Mouse (Mus musculus) urinary bladder, postnatal 14 days (tissue): Measurements from ENCODE around the gene Gins2.
A peak's percentile ranks its signal among the peaks of the same experiment; 100 is the strongest.

Experiments used
- DNase-seq: peaks from one replicate; pipeline ENCODE4 v3.0.0; 2021; ENCODE audit warnings: low spot score

Gins2 gene

DNA sequence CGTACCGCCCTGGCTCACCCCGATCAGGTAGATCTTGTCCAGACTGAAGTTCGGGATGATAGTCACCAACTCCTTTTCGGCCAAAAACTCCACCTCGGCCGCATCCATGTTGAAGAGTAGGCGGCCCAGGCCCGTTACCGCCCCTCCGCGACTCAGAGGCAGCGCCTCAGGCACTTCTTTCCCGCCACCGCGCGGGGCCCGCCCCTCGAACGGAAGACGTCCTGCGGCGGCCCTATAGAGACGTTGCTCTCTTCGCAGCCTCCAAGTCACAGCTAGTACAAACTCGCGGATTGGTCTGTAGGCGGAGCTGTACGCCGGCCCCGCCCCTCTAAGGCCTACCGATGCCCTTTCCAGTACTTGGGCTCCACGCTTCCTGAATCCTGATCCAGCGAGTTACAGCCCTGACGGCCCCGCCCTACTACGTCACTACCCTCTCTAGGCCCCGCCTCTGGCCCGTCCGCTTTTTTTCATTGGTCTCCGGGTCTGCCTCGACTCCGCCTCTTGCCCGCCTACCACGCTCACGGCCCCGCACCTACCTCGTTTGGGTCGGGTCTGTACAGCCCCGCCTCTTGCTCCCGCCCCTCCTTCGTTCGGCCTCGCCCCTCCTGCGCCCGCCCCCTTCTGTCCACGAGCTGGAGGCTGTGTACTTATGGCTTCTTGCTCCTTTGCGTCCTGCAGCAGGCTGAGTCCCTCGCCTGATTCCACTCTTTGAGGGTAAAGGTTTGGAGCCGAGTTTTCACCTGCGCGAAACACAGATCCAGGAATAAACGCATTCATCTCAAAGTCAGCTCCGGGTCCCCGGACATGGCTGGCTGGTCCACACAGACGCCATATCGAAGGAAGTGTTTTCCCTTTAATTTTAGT lies at the start of gene Gins2:
Gene Gins2, minus strand, starts transcription at position 397 of the 864 bp plus-strand sequence.
- DNase-seq = peak; percentile 99

DNA sequence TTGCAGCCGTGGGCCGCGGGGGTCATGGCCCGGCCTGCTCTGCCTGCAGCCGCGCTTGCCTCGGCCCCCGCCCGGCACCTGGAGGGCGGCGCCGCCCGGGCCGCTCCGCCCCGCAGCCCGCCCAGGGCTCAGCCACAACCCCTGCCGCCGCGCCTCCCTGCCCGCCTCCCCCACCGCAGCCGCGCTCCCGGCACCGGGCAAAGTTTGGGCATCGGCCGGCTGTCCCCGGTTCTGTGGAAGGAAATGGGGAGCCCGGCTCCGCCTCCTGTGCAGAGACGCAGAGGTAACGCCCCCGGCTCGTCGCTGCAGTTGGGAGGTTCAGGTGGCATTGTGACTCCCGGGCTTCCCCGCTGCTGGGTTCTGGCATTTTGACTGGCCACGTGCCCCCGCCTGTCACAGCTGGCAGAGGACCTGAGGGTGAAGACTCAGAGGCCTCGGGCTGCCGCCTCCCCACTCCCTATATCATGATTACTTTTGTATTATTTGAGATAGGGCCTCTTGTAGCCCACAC lies 45.3 kb upstream of the Gins2 start:
- DNase-seq = peak; percentile 53

DNA sequence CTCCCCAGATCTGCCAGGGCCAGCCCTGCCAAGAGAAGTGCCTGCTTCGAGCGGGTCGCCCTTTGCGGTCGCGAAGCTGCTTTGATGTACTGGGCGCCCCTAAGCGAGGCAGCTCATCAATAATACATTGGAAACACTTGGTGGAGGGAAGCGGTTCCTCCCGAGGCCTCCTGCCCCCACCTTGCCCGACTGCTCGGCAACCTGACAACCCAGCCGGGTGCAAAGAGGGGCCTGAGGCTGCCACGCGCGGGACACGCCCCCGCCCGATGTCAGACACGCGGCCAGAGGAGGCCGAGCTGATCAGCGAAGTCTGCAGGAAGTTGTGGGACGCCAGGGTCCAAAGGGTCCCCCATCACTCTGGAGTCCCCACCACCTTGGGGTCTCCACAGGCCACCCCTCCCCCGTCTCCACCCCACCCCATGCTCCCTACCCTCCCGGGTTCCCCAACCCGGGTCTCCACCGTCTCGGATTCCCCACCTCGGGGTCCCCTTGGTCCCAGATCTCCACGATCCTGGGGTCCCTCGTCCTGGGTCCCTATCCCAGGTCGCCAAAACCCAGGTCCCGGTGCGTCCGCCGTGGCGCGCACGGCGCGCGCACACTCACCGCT lies 44.7 kb upstream of the Gins2 start:
- DNase-seq = no peak

DNA sequence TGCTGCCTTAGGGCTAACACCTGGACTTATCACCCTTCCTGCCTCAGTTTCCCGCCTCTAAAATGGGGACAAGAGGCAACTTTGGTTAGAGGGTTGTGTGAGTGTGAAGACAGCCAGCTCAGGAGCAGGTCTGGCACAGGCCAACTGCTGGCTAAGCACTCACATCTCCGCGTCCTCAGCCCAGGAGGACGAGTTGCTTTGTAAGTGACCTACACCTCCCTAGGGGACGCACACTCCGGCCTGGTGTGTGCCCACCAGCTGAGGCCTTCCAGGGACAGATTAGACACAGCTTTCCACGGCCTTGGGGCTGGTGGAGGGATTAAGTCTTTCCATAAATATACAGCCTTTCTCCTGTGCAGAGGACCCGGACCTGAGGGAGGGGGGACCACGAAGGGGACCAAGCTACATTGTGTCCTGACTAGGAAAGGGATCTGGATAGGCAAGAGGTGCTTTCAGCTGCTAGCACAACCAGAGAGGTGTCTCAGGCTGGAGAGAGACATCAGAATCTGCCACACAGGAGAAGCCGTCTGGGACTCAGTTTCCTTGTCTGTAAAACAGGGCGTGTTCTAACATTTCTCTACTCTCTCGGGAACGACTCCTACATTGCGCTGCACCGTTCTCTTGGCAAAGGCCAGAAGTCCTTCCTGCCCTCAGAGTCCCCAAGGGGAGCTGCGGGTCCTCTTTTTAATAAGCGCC lies 44.0 kb upstream of the Gins2 start:
- no peak for DNase-seq

DNA sequence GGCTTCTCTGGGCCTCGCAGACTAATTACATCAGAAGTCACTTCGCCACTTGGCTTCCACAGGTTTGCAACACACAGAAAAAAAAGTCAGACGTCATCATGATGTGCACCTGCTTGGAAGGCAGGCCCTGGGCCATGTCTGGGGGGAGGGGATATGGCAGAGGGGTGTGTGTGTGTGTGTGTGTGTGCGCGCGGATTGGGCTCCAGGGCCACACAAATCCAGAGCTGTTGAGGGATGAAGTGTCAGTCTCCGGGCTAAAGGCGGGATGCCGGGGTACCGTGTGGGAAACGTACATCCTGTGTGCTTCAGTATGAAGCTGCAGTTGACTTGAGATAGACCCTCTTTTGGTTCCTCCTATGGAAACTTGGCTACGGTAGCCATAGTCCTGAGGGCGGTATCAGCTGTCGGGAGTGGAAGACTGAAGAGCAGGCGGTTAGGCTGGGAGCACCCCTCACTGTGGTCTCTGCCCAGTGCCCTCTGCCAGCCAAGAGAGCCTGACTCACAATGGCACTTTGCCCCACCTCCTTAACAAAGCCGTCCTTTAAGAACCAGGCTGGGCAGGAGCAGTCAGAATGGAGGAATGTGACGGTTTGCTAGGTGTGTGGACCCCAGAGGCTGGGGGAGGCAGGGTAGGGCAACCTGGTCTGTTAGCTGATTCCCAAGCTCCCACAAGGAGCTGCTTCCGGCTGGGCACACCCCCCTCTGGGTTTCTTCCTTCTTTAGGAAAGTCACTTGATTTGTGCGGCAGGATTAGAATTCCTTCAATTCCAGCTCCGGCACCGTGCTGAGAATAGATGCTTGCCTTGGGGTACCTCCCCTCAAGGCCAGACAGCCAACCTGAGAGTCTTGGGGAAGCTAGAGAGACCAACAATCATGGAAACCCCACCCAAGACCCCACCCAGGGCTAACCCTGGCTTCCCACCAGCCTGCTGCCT lies 42.6 kb upstream of the Gins2 start:
- no peak for DNase-seq

DNA sequence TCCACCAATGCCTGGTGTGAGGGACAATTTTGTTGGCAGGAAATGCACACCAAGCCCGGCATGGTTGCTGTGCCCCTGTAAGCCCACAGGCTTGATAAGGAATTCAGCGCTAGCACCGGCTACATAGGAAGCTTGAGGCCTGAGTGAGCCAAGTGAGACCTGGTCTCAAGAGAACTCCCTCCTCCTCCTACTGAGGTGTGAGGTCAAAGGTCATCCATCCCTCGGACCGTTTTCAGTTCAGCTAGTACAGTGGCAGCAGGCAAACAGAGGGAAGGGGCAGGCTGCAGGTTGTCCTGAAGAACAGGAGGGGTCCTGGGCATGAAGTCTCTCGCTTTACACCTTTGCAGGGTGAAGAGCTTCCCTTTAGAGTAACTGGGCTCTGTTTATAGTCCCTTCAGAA lies 41.7 kb upstream of the Gins2 start:
- no peak for DNase-seq

DNA sequence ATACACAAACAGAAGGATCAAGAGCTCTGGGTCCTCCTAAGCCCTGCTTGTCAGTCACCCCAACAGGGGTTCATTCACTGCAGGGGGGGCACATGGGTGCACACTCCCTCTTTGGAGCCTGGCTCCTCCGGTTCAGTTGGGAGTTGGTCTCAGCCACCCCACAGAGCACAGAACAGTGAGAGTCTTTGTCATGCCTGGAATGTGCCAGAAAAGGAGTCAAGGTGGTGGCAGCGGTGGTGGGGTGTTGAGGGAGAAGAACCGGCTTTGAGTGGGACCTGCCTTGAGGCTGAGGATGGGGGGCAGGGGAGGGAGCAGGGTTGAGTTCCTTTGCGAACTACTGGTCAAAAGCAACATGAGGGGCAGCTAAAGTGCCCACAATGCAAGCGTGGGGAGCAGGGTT lies 40.9 kb upstream of the Gins2 start:
- DNase-seq = no peak

DNA sequence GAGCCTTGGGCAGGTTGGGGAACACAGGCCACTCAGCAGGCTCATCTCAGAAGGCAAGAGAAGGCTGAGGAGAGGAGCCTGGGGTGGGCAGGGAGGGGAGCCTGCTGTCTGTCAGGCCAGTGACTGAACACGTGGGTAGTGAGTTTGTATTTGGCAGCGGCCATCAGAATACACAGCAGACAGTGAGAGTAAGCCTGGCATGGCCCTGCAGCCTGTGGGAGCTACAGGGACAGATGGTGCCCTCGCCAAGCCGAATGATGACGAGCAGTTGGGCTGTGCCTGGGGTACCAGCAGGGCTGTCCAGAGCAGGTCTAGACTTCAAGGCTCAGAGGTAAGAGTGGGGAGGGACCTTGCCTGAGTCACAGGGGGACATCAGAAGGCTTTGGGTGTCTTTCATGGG lies 38.2 kb upstream of the Gins2 start:
- DNase-seq = no peak

DNA sequence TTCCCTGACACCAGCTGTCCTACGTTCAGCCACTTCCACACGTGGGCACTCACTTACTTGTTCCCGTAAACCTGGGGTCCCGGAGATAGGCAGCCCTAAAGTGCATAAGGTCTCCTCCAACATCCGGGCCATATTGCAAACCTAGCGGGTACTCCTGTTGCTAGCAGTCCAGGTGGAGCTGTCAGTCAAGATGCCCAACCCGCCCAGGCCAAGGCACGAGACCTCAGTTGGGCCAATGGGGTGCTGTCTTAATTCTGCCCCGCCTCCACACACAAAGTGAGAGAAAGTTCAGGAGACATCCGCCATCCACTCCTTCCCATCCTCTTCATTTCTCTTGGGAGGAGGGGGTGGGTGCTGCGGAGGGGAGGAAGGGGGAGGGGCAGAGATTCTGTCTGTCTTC lies 37.4 kb upstream of the Gins2 start:
- no peak for DNase-seq

DNA sequence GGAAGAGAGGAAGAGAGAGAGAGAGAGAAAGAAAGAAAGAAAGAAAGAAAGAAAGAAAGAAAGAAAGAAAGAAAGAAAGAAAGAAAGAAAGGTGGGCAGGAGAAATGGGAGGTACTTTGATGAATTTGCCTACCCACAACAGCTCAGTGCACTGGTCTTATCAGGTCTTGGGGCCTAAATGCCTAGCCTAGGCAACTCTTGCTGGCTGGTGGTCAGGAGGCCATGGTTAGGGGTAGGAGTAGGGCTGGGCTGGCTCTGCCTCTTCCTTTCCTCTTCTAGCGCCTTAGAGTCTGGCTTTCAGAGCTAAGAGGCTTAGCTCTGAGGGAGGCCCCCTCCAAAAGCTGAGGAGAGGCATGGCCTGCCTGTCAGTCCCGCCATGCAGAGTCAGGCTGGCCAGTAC lies 34.5 kb upstream of the Gins2 start:
- DNase-seq = no peak

DNA sequence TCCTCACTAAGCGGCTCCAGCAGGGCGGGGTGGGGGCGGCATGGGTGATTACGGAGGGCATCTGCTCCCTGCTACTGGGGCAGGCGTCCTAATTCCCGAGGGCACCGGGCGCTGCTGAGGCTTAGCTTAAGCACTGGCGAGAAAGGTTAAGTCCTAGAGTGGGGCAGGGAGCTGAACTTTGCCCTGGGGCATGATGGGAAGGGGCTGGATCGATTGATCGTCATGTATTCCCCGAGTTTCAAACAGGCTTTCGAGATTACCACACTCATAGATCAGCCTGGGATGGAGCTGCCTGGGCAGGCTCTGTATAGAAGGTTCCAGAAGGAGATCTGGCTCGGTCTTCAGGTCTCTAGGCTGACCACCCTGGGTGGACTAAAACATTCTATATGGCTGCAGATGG lies 33.1 kb upstream of the Gins2 start:
- DNase-seq = no peak

DNA sequence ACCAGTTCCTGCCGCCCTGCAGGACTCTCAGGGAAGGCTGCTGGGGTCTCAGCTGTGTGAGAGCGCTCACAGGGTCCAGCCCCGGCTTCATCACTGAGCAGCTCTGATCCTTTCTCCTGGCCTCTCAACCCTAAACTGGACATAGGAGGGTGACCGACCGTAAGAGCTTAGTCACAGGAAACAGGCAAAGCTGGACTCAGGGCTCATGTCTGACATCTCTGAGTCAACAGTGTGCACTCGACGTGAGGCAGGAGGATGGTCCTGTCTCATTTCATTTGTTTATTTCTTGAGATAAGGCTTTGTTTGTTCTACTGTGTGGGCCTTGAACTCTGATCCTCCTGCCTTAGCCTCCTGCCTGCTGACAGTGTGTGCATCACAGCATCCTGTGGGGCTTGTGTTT lies 31.3 kb upstream of the Gins2 start:
- no peak for DNase-seq

DNA sequence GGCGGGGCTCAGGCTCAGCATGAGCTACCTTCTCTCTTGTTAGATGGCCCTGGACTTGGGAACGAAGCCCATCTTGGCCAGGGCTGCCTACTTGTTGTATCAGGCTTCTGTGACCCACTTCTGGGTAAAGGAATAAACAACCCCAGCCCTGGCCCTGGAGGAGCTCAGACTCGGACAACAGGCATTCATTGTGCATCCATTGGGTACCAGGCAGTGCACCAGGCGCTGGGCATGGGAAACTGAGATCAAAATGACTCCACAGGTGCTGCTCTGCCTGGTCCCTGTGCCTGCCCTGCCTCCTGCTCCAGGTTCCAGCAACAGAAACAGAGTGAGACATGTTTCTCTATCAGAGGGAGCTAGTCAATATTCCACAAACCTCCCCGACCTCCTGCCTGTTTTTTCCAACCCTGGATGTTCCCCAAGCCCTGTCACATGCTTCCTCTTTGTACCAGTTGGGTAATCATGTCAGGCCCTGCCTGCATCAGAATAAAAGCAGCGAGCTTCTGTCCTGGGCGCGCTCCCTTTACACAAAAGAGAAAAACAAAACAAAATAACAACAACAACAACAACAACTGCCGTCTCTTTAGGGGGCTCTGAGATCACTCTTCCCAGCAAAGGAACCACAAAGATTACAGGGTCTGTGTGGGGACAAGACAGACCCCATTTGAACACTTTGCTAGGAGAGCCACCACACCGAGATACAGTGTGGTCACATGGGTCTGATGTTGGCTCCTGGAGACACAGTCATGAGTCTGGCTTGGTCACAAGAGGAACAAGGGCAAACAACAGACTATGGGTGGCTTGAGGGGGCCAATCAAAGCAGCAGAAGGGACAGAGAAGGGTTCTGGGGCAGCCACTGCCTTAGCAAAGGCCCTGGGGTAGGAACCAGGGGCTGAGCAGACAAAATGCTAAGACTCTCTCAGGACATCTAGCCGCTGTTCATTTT lies 30.4 kb upstream of the Gins2 start:
- no peak for DNase-seq

DNA sequence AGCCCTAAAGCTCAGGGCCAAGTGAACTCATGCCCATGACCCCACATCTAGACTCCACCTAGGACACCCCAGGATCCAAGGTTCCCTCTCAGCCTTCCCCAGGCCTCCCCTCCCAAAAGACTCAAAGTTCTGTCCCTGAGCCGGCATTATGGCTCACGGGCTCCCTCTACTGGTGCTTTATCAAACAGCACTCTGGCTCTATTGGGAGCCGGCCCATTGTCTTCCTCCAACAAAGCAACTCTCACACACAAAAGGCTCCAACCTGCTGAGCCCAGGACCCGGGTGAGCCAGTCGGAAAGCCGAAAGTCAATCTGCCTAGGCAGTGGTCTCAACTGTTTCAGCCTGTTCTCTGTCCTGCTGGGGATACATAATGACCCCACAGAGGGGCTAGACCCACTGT lies 29.0 kb upstream of the Gins2 start:
- peak; percentile 64 for DNase-seq

DNA sequence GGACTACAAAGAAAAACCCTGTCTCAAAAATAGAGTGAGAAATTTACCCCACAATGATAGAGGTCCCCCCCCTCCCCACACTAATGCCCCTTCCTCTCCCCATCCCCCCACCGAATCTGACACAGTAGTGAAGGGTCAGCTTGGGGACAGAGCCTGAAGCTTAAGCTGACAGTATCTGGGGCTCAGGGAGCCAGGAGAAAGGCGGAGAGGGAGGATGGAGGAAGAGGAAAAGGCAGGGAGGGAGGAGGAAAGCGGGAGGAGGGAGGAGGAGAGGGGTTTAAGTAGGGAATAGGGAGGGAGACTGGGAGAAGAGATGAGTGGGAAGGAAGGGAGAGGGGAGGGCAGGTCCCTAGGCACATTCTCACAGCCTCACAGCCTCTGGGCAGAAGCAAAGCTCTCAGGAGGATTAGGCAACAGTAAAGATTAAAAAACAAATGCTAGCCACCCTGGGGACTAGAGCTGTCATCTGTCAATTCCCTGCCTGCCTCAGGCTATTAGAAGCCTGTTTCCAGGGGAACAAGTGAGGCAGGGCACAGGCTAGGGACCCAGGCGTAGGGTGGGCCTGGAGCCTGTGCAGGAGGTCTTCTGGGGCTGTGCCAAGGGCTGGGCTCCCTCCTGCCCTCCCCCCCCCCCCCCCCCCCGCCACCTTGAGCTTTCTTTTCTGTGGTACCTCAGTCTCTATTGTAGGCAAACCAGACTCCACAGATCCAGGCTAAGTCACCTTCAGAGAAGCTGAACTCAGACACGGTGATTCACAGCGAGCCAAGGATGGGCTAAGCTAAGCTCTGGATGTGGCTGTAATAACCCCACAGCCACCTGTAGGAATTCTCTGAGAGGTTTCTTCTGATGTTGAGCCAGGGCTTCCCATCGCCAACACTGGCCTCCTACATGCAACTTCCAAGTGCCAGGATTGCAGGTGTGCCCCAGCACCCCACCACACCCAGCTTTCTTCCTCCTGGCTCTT lies 27.8 kb upstream of the Gins2 start:
- DNase-seq = no peak

DNA sequence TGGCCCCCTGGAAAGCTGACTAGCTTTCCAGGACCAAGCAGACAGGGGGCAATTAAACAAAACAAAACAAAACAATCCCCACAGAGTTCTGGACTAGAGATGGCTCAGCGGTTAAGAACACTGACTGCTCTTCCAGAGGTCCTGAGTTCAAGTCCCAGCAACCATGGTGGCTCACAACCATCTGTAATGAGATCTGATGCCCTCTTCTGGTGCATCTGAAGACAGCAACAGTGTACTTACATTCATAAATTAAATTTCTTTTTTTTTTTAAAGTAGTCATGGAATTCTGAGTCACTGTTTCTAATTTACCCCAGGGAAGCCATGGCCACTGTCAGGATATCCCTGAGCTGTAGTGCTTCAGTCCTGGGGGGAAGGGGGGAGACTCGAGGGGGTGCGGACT lies 25.4 kb upstream of the Gins2 start:
- no peak for DNase-seq

DNA sequence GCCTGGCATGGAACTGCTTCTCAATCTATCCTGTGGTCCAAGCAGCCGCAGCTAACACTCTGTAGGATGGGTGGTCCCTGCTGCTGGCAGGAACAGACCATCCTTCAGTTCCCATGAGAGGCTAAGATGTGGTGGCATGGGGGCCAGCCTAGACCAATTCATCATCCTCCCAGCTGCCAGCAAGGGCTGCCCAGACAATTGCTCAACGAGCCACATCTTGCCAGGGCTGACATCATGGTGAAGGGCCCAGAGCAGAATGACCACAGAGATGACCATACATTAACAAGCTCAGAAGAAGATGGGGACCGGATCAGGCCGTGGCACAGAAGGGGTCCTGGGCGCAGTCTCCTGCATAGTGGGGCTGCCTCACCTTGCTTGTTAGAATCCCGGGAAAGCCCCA lies 21.7 kb upstream of the Gins2 start:
- DNase-seq = no peak

DNA sequence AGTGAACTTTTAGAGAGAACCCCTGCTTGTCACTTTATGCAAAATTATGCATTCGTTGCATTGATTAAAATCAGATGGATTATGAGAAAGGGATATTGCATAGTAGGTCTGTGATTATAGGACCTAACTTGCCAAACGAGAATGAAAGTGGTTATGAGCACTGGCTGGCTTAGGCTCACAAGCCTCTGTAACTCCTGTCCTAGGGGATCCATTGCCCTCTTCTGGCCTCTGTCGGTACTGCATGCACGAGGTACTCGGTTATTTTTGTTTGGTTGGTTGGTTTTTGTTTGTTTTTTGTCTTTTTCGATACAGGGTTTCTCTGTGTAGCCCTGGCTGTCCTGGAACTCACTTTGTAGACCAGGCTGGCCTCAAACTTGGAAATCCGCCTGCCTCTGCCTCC lies 18.8 kb upstream of the Gins2 start:
- peak; percentile 86 for DNase-seq

DNA sequence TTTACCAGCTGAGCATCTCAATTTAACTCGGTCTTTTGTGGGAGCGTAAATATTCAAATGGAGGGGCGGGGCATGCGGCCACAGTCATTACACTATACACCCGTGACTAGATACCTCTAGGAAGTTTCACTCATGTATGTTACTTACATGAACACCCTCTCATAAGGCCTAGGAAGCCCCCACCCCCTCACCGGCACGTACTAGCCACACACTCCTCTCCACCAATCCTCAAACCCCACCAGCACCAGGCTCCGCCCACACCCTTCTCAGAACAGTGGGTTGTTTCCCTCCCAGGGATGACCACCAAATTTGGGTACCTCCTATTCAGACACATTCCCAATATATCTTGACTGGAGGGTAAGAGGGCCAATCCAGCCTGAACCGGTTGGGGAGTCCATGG lies 18.4 kb upstream of the Gins2 start:
- DNase-seq = no peak

DNA sequence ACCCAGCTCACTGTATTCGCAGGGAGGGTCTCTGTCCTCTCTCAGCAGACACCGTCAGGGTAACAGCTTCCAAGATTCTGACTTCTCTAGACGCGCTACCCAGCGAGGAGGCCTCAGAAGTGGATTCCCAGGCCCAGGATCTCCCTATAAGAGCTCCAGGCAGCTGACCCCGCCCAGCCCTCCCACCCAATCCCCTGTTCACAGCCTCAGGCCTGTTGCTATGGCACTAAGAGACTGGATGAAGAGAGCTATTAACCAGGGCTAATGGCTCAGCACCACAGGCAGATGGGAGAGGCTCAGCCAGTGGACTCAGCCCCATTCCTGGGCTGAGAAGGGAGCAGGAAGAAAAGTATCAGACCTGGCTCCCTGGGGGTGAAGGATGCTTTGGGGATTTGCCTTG lies 13.6 kb upstream of the Gins2 start:
- DNase-seq = no peak
